Mouse (Mus musculus): ENCODE measurements around the gene Ubald2. TPM values are rescaled to one million over a fixed set of nuclear protein-coding genes. Genes with fewer than 3 reads are reported as not detected.
A peak's percentile ranks its signal among the peaks of the same experiment; 100 is the strongest.

Gene Ubald2
- total RNA-seq, 2 experiments from 2014 or later: 62.1 to 63.9 TPM

DNA sequence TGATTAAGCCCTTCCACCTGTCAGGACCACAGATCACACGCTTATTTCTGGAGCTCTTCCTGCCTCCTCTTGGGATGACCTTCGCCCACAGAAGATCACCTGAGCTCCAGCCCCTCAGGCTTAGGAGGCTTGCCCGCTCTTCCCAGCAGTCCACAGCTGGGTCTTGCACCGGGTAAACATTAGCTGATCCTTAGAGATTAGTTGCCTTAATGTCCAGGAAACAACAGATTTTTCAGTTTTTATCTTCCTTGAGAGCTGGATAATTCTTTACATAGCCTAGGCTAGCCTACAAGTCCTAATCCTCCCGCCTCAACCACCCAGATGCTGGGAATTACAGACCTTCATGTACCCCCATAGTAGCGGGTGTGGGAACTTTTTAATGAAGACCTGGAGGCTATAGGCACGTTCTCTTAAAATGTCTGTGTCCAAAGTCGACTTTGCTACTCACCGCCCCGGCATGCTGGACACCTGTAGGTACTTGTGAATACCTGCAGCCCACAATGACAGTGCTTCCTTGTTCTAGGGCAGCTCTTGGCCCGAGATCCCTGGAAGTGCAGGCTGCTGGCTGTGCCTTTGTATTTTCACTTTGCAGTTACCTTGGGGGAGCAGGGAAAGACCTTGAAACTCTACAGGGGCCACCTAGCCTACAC is 2.3 kb upstream of the Ubald2 start:
- no peak for DNase-seq (ENCODE audit: low spot score in 2 of 2)

- DNase-seq (ENCODE audit: low spot score in 2 of 2): no peak
Measured at GRCm38 (mm10) chr11:116432127-116432526, 1.8 kb upstream of the Ubald2 start.

- no peak for DNase-seq (ENCODE audit: low spot score in 2 of 2)
Measured at GRCm38 (mm10) chr11:116432593-116433355, 1.1 kb upstream of the Ubald2 start.

- no peak for DNase-seq (ENCODE audit: low spot score in 2 of 2)
Measured at GRCm38 (mm10) chr11:116434287-116434966, 533 bp downstream of the Ubald2 start.

DNA sequence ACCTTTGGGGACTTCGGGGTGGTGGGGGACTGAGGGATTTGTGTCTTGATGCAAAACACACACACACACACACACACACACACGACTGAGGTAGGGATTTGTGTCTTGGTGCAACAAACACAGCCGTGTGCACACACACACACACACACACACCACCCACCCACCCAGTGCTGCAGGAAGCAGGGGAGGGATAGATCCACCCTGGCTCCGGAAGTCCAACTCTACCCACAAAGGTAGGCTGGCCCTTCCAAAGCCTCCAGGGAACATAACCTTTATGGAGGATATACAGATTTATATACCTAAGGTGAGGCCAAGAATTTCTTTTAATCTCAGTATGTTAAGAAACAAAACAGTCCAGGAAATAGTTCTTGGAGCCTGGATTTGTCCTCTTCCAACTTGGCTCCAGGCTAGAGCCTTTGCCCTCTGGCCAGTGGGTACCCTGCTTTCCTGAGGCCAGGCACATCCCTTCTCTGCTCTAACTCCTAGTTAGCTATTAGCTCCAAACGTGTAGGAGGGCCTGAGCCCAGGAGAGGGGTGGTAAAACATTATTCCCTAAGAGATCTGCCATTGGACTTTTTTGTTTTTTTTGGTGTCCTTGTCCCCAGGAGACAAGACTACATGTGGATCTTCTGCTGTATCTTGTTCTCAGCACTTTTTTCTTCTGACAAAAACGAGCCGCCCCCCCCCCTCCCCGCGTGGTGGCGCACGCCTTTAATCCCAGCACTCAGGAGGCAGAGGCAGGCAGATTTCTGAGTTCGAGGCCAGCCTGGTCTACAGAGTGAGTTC is 1.3 kb downstream of the Ubald2 start:
- no peak for DNase-seq (ENCODE audit: low spot score in 2 of 2)

GRCm38 (mm10) chr11:116435992-116436724 is 2.3 kb downstream of the Ubald2 start:
- no peak for DNase-seq (ENCODE audit: low spot score in 2 of 2)

- no peak for DNase-seq (ENCODE audit: low spot score in 2 of 2)
Measured at GRCm38 (mm10) chr11:116436725-116437331, 2.9 kb downstream of the Ubald2 start.

- no peak for DNase-seq (ENCODE audit: low spot score in 2 of 2)
Measured at GRCm38 (mm10) chr11:116437541-116437940, 3.6 kb downstream of the Ubald2 start.

DNA sequence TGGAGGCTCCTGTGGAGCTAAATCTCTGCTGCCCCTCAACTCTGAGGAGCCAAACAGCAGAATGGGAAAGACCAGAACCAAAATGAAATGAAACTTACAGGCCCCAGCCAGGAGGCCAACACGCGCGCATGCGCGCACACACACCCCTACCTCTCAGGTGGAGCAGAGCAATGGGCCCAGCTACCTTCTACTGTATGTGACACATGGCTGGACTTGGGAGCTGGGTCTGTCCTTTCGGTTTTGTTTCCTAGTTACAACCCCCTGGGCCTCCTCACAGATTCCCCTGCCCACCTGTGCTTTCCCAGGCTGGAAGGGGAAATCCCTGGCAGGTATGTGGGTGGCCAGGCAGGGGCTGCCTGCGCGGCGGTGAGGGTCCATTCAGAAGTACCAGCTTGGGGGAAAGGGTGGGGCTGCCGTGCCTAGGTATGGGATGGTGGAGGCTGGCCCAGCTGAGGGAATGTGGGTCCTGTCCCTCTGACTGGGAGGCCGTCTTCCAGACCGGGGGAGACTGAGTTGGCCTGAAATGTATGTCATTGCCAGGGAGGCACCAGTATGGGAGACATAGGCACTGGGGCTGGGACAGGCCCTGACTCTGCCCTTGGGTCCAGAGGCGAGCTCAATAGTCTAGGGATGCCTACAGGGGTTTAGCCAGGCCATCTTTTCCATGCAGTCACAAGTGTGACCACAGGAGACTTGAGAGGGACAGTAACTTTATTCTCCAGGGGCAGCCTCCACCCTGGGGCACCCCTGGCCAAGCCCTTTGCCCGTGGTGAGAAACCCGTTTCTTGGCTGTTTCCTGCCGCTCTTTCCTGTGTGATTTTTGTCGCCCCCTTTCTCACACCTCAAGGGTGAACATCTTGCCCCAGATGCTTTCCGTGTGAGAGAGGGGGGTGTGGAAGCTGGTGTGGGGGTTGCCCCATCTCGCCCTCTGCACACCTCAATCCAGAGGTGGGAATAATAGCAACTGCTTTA is 5.7 kb downstream of the Ubald2 start:
- no peak for DNase-seq (ENCODE audit: low spot score in 2 of 2)

DNA sequence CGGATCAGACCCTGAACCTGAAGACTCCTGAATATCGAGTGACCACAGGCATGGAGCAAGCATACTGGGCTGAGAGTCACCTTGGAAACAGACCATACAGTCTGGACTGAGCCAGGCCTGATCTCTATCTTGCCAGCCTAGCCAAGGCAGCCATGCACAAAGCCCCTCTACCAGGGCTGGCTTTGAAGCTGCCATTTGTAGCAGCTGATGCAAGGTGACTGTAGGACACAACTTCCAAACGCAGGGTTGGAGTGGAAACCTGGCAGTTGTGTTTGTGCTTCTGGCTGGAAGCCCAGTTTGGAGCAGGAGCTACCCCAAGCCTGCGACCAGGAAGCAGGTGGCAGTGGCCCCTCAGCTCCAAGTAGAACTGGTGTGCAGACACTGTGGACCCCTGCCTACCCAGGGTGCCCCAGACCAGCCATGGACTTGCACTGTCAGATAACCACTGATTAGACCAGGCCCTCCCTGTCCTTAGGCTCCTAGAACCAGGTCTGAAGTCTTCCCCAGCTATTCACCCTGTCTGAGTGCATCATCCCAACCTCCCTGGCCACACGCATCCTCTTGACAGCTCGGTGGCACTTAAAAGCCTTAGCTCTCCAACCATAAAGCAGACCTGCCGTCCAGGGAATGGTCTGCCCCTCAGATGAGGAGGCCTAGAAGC is 6.6 kb downstream of the Ubald2 start:
- DNase-seq (ENCODE audit: low spot score in 2 of 2): no peak

DNA sequence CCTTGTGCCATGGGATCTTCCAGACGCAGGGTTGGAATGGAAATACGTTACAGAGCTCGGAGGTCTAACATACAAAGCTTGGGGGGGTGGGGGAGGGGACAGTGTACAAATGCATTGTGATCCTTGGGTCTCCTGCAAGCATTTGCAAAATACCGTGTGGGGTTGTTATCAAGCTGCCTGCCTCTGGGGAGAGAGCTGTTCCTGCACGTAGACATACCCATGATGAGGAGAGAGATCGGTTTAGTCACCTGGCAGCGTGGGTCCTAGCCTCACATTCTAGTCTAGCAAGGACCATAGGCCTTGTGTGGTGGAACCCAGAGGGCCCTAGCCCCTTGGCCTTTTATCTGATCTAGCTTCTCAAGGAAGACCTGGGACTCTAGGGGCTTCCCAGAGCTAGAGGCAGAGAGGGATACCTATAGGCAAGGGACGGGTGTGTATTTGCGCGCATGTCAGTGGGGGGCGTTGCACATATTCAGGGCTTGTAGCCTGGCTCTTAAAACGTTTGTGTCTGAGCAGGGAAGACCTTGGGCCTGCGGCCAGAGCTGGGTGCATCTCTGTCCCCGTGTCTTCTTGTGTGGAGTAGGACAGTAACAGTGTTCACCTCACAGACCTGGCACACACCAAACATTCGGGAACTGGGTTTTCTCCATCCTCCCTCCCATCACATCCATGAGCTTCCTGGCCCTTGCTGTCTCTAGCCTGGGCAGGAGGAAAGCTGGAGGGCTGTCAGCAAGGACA is 8.4 kb downstream of the Ubald2 start:
- no peak for DNase-seq (ENCODE audit: low spot score in 2 of 2)

DNA sequence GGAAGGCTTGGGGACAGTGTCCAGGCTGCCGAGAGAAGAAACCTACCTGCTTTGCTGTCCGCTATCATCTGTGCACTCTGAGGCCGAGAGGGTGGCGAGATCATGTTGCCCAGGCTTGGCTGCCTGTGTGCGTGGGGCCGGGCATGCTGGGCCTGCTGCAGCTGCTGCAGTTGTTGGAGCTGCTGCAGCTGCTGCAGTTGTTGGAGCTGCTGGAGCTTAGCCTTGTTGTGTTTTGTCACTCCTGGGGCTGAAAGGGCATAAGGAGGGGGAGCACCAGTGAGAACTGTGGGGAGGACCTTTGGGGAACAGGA is 8.9 kb downstream of the Ubald2 start:
- no peak for DNase-seq (ENCODE audit: low spot score in 2 of 2)

DNA sequence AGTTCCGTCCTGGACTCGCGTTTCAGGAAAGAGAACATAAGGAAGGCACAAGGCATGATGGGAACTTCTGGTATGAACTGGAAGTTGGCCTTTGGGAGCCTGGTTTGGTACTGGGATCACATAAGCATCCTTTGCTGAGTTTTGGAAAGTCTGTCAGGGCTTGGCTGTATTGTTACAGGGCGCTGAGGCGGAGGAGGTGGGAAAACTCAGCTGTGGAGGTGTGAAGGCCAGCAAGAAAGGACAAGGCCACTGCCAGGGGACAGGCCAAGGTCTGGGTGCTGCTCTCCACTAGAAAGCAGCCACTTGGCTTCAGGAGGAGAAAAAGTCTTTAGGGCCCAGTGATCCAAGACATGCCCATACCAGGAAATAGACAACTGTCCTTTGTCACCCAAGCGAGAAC is 9.4 kb downstream of the Ubald2 start:
- DNase-seq (ENCODE audit: low spot score in 2 of 2): no peak

DNA sequence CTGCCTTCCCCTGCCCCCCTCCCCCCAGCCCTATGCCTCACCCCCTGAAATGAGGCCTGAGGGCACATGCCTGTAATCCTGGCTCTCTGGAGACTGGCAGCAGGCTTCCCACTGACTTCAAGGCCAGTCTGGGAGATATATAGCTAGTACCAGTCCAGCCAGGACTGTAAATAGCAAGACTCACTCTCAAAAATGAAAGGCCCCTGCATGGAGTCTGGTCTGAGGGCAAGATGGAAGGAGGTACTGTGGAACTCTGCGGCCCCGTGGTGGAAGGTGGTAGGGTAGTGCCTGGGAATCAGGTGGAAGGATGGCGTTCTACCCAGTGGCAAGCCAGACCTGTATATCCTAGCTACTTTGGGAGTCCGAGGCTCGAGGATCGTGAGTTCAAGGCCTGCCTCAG is 10.0 kb downstream of the Ubald2 start:
- no peak for DNase-seq (ENCODE audit: low spot score in 2 of 2)

- DNase-seq (ENCODE audit: low spot score in 2 of 2): peak; percentile 90 to 94
Measured at GRCm38 (mm10) chr11:116445596-116446307, 11.9 kb downstream of the Ubald2 start.

DNA sequence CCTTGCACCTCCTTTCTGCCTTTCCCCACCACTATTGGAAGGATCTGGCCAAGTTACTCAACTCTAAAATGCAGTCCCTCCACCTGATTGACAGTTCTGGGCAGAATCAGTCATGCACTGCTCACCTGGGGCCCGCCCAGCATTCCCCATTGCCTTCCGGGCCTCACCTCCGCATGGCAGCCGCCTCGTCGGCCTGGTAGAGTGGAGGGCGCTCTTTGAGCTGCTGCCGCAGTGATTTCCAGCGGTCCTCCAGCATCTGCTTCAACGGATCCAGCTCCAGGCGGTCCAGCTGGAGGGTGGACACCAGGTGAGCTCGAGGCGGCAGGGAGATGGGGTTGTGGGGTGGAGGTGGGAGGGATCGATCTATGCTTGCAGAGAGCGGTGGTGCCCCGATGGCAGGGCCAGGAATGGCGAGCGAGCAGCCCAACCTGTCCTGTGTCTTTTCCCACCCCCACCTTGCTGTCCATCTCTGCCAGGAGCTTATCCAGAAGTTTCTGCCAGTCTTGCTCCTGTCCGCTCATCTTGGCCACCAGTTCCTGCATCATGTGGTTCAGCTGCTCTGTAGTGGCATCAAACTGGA is 12.5 kb downstream of the Ubald2 start:
- no peak for DNase-seq (ENCODE audit: low spot score in 2 of 2)

- DNase-seq (ENCODE audit: low spot score in 2 of 2): no peak
Measured at GRCm38 (mm10) chr11:116447822-116448221, 13.9 kb downstream of the Ubald2 start.
